Mouse (Mus musculus) kidney, embryonic 16.5 days (tissue): ENCODE data around the gene Mr1. TPM values are rescaled to one million over a fixed set of nuclear protein-coding genes. Genes with fewer than 3 reads are reported as not detected.

Experiments used
- ATAC-seq: fragments of 200-750 bp; cut with Nextera tagmentation; 2 replicates; pipeline ENCODE4 v1.8.0; 2017; ENCODE audit warnings: moderate TSS enrichment; ENCODE audit not compliant: low FRiP score, low TSS enrichment
- H3K27ac ChIP-seq: fragments of 300-500 bp; sonication (generic); 2 replicates; pipeline ENCODE4 v1.5.1; 2014; ENCODE audit warnings: low read length
- H3K27me3 ChIP-seq: fragments of 300-500 bp; sonication (generic); 2 replicates; pipeline ENCODE4 v1.6.1; 2014; ENCODE audit warnings: low read length, control low read depth, mixed read lengths; ENCODE audit not compliant: insufficient read depth
- H3K36me3 ChIP-seq: fragments of 300-500 bp; sonication (generic); 2 replicates; pipeline ENCODE4 v1.6.1; 2014; ENCODE audit warnings: low read length, control low read depth, mixed read lengths; ENCODE audit not compliant: insufficient read depth
- H3K4me1 ChIP-seq: fragments of 300-500 bp; sonication (generic); 2 replicates; pipeline ENCODE4 v1.6.1; 2014; ENCODE audit warnings: low read length, control low read depth, mixed read lengths; ENCODE audit not compliant: insufficient read depth
- H3K4me2 ChIP-seq: fragments of 300-500 bp; sonication (generic); replicated peaks from 2 replicates; pipeline ENCODE4 v1.6.1; 2014; ENCODE audit warnings: low read depth, low read length
- H3K4me3 ChIP-seq: fragments of 300-500 bp; sonication (generic); 2 replicates; pipeline ENCODE4 v1.5.1; 2014; ENCODE audit warnings: mild to moderate bottlenecking, low read length
- H3K9ac ChIP-seq: fragments of 300-500 bp; sonication (generic); replicated peaks from 2 replicates; pipeline ENCODE4 v1.6.1; 2014; ENCODE audit warnings: low read length
- H3K9me3 ChIP-seq: fragments of 300-500 bp; sonication (generic); 2 replicates; pipeline ENCODE4 v1.6.1; 2016; ENCODE audit warnings: low read length, control low read depth
- WGBS: fragments of 180-500 bp; shearing (Covaris S2); extraction: QIAGEN DNeasy Blood & Tissue Kit; methylation state at CpG from one replicate; pipeline ENCODE4 v1.1.7; 2014; 5-methylcytosine and 5-hydroxymethylcytosine counted together
- polyA plus RNA-seq: library from polyadenylated mRNA; unstranded; fragments of >200 nt; fragmentation: Nextera tagmentation; extraction: Ambion mirVana; gene quantifications from 2 replicates; pipeline ENCODE4 v1.2.1, GENCODE M21; 2015

Gene Mr1
- polyA plus RNA-seq, 1 experiment from 2014 or later: 8.6 TPM

DNA sequence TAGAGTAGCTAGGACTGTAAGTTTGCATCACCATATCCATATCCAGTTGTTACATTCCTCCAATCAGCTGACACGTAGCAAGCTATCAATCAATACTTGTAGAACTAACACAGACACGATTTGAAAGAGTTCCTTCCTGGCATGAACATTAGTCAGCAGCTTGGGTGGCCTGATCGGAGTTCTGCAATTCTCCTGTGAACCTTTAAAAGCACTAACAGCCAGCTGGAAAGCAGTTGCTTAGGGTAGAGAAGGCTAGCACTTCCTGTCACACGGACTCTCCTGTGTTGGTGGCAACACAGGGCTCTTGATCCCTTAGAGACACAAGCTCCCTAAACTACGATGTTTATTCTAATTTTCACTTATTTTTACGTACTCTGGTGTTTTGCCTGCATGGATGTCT, 994 bp downstream of the Mr1 start:
- Histone ChIP-seq H3K4me1 (peaks cover 9% of the 10 kb centered on the region; the same call in 1 of the 2 replicates), H3K4me2 (peak overlapping the region; percentile 50), H3K27ac (peak overlapping the region; percentile 47), H3K27me3 (no peaks in the 10 kb centered on the region), H3K36me3 (no peaks in the 10 kb centered on the region), H3K4me3 (peak overlapping the region; percentile 51), H3K9me3 (no peaks in the 10 kb centered on the region), H3K9ac (peak overlapping the region; percentile 56)
- no peak for ATAC-seq
- 44% methylated on average over 6 of the region's 6 CpGs for WGBS

GRCm38 (mm10) chr1:155140076-155140475, 6.5 kb downstream of the Mr1 start:
- Histone ChIP-seq H3K9ac (no peak overlapping the region), H3K9me3 (no peaks in the 10 kb centered on the region), H3K4me3 (no peak overlapping the region), H3K27ac (no peak overlapping the region), H3K27me3 (no peaks in the 10 kb centered on the region), H3K36me3 (no peaks in the 10 kb centered on the region), H3K4me2 (no peak overlapping the region), H3K4me1 (peaks cover 4% of the 10 kb centered on the region)
- no peak for ATAC-seq
- WGBS: 65% methylated on average over 2 of the region's 2 CpGs

- WGBS: 88% methylated on average over 7 of the region's 7 CpGs
- H3K4me1 ChIP-seq: peaks cover 12% of the 10 kb centered on the region
- H3K4me3 ChIP-seq: no peak overlapping the region
- no peak overlapping the region for H3K9ac ChIP-seq
- H3K27ac ChIP-seq: no peak overlapping the region
- ATAC-seq: no peak
- H3K4me2 ChIP-seq: no peak overlapping the region
- no peaks in the 10 kb centered on the region for H3K27me3 ChIP-seq
- H3K9me3 ChIP-seq: no peaks in the 10 kb centered on the region
- no peaks in the 10 kb centered on the region for H3K36me3 ChIP-seq
Observed at GRCm38 (mm10) chr1:155138795-155139194, 7.8 kb downstream of the Mr1 start.

- H3K4me1 ChIP-seq: peaks cover 12% of the 10 kb centered on the region
- ATAC-seq: peak; percentile 82
- H3K27me3 ChIP-seq: no peaks in the 10 kb centered on the region
- WGBS: 17% methylated on average over 8 of the region's 8 CpGs
- no peak overlapping the region for H3K4me3 ChIP-seq
- no peaks in the 10 kb centered on the region for H3K9me3 ChIP-seq
- H3K27ac ChIP-seq: no peak overlapping the region
- no peak overlapping the region for H3K9ac ChIP-seq
- H3K36me3 ChIP-seq: no peaks in the 10 kb centered on the region
- H3K4me2 ChIP-seq: no peak overlapping the region
Observed at GRCm38 (mm10) chr1:155134866-155135265, 11.7 kb downstream of the Mr1 start.

GRCm38 (mm10) chr1:155127429-155127934, 19.1 kb downstream of the Mr1 start:
- Histone ChIP-seq H3K9me3 (peaks cover 3% of the 10 kb centered on the region; the same call in 1 of the 2 replicates), H3K9ac (no peak overlapping the region), H3K27me3 (no peaks in the 10 kb centered on the region), H3K4me3 (no peak overlapping the region), H3K36me3 (no peaks in the 10 kb centered on the region), H3K4me2 (no peak overlapping the region), H3K27ac (no peak overlapping the region), H3K4me1 (no peaks in the 10 kb centered on the region)
- ATAC-seq: no peak
- WGBS: 68% methylated on average over 5 of the region's 5 CpGs

DNA sequence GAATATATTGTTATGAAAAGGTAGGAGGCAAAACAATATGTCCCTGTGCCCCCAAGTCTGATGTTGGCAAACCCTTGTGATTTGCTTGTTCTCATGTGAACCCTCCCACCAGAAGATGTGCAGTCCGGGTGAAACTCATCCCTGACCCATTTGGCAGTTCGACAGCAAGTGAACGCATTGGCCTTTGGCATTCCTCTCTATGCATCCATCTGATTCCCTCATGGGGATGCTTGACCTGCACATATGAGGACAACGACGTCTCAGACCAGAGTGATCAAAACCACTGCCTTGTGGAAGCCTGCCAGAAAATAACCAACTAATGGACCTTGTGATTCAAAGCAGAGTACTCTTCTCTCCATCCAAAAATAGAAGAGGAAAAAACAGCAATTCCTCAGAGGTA, 19.9 kb downstream of the Mr1 start:
- no peaks in the 10 kb centered on the region for H3K27me3 ChIP-seq
- H3K4me3 ChIP-seq: no peak overlapping the region
- no peak overlapping the region for H3K27ac ChIP-seq
- ATAC-seq: no peak
- 73% methylated on average over 5 of the region's 5 CpGs for WGBS
- no peak overlapping the region for H3K9ac ChIP-seq
- H3K36me3 ChIP-seq: no peaks in the 10 kb centered on the region
- H3K4me1 ChIP-seq: no peaks in the 10 kb centered on the region
- no peak overlapping the region for H3K4me2 ChIP-seq
- H3K9me3 ChIP-seq: peaks cover 3% of the 10 kb centered on the region; the same call in 1 of the 2 replicates

DNA sequence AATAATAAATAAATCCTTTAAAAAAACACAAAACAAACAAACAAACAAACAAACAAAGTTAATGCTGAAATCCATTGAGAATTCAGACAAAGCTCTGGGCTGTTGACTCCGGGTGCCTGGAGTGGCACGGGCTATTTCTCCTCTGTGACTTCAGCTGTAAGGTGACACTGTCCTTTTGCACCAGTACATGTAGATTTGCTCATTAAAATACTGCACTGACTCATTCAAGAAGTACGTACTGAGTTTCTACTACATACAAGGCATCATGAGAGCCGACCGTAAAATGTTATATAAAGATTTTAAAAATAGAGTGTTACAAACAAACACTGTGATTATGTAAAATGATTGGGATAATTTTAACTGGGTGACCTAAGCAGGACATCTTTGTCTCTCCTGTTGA, 22.2 kb downstream of the Mr1 start:
- no peak for ATAC-seq
- H3K9ac ChIP-seq: no peak overlapping the region
- 86% methylated on average over 5 of the region's 5 CpGs for WGBS
- no peaks in the 10 kb centered on the region for H3K36me3 ChIP-seq
- H3K27me3 ChIP-seq: no peaks in the 10 kb centered on the region
- peaks cover 3% of the 10 kb centered on the region; the same call in 1 of the 2 replicates for H3K9me3 ChIP-seq
- no peak overlapping the region for H3K4me3 ChIP-seq
- no peak overlapping the region for H3K4me2 ChIP-seq
- H3K27ac ChIP-seq: no peak overlapping the region
- H3K4me1 ChIP-seq: no peaks in the 10 kb centered on the region

DNA sequence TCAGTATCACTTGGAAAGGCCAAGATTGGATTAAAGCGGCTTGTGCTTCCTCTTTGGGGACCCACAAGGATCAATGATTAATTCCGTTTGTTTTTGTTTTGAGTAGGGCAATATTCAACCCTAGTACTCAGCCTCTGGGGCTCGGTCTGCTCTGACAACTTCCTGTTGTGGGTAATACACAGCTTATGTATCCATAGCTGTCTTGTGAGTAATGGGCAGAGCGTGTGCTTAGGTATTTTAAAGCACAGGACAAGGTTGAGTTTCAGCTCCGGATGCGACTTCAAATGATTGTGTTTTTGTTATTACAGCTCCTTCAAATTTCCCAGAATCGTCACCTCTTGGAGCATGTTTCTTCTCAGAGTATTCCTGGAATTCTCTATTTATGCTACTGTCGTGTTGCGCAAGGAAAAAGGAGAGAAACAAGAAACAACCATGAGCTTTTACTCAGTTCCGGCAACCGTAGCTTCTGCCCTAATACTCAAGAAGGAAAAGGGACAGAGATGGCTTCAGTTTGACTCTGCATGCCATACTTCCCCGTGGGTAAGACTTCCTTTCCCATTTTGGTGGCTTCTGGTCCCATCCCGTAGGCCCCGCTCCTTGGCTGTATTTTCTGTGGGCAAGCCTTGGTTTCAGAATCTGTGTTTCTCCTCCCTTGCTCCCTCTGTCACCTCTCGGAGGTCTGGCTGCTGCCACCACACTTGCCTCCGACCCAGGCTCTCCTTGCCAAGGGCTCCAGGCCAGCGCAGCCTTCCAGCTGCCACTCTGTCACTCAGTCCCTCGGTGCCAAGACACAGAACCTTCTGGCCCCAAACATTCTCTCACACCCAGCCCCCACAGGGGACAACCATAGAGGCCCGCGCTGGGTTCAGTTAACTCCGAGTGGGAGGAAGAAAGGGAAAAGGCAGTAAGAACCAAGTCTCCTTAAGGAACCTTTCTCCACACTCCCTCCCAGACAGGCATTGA, 24.4 kb downstream of the Mr1 start:
- Histone ChIP-seq H3K36me3 (no peaks in the 10 kb centered on the region), H3K4me1 (no peaks in the 10 kb centered on the region), H3K9me3 (peaks cover 3% of the 10 kb centered on the region; the same call in 1 of the 2 replicates), H3K4me2 (no peak overlapping the region), H3K27me3 (no peaks in the 10 kb centered on the region), H3K4me3 (no peak overlapping the region), H3K27ac (no peak overlapping the region), H3K9ac (no peak overlapping the region)
- 70% methylated on average over 21 of the region's 21 CpGs for WGBS
- ATAC-seq: no peak

DNA sequence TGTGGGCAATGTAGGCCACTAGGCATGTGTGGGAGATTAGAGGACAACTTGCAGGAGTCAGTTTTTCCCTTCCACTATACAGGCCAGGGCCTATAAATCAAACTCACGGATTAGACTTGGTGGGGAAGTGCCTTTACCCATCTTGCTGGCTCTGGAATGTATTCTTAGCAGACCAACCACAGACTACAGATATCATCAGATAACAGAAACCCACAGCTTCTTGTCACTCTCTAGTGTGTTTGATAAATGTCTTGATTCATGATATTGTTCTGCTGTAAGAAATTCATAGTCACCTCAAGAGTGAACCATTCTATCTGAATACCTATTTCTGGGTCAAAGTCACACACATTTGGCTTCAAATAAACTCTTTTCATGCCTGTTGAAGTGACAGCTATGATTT, 26.9 kb downstream of the Mr1 start:
- H3K27me3 ChIP-seq: no peaks in the 10 kb centered on the region
- H3K9ac ChIP-seq: no peak overlapping the region
- no peaks in the 10 kb centered on the region for H3K9me3 ChIP-seq
- no peaks in the 10 kb centered on the region for H3K36me3 ChIP-seq
- 38% methylated on average over 1 of the region's 1 CpGs for WGBS
- no peaks in the 10 kb centered on the region for H3K4me1 ChIP-seq
- H3K4me3 ChIP-seq: no peak overlapping the region
- no peak overlapping the region for H3K27ac ChIP-seq
- no peak for ATAC-seq
- H3K4me2 ChIP-seq: no peak overlapping the region

DNA sequence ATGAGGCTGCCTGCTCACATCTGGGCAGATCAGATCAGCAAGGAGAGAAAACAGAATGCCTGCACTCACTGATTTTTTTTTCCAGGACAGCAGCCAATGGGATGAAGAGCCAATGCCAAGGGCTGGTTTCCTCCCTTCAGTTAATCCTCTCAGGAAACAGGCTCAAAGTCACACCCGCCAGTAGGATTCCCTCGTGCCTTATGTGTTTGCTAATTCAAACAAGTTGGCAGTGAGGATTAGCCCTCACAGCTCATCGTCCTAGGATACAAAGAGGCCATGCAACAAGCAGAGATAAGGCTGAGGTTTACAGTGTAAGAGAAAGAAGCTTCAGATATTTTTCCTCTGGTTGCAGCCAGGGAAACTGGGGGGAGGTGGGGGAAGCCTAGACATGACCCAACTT, 32.7 kb downstream of the Mr1 start:
- Histone ChIP-seq H3K36me3 (no peaks in the 10 kb centered on the region), H3K9ac (no peak overlapping the region), H3K4me2 (no peak overlapping the region), H3K4me3 (no peak overlapping the region), H3K27ac (no peak overlapping the region), H3K9me3 (no peaks in the 10 kb centered on the region), H3K4me1 (peaks cover 13% of the 10 kb centered on the region), H3K27me3 (no peaks in the 10 kb centered on the region)
- ATAC-seq: no peak
- 37% methylated on average over 3 of the region's 3 CpGs for WGBS
